Mouse (Mus musculus): ENCODE results near the gene Notch2. TPM values are rescaled to one million over a fixed set of nuclear protein-coding genes. Genes with fewer than 3 reads are reported as not detected.

Notch2 gene
- polyA plus RNA-seq, 1 experiment: 24.9 TPM

DNA sequence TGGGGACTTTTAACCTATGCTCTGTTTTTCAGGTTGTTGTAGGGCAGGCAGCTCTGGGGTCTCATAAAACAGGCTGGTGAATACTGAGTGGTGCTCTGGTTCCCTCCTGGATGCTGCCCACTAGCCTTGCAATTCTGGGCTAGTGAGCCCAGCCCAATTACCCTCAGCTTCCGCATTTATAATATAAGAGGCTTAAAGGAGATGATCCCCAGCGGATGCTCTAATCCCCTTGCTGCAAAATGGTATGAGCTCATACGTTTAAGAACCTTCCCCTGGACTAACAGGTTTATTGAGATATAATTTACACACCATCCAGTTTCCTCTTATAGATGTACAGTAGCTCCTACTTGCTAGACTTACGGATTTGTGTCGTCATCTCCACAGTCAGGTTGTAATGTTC, 64.5 kb downstream of the Notch2 start:
- no peak overlapping the region for H3K4me3 ChIP-seq (ENCODE audit: control insufficient read depth, insufficient read depth, low read length)
- no peak for TF ChIP-seq POLR2A (IDR thresholded peaks at IDR 0.05; ENCODE audit: control insufficient read depth, extremely low read depth, insufficient read depth, low read length, poor library complexity)
- no peak for TF ChIP-seq CTCF (IDR thresholded peaks at IDR 0.05; ENCODE audit: borderline replicate concordance, control insufficient read depth, extremely low read depth, insufficient read depth, low read length, poor library complexity)
- H3K36me3 ChIP-seq (ENCODE audit: control insufficient read depth, insufficient read depth, low read length): 0 out of 2 replicates have a peak, but pooled peaks cover 7% of the 10 kb centered on the region
- WGBS: 96% methylated on average over 5 of the region's 5 CpGs
- no peaks in the 10 kb centered on the region for H3K27me3 ChIP-seq (ENCODE audit: control insufficient read depth, insufficient read depth, low read length)
- H3K4me1 ChIP-seq (replicated peaks; ENCODE audit: control insufficient read depth, insufficient read depth, low read length): no peaks in the 10 kb centered on the region
- no peak overlapping the region for H3K27ac ChIP-seq (ENCODE audit: control insufficient read depth, insufficient read depth, low read length)
- DNase-seq: no peak

DNA sequence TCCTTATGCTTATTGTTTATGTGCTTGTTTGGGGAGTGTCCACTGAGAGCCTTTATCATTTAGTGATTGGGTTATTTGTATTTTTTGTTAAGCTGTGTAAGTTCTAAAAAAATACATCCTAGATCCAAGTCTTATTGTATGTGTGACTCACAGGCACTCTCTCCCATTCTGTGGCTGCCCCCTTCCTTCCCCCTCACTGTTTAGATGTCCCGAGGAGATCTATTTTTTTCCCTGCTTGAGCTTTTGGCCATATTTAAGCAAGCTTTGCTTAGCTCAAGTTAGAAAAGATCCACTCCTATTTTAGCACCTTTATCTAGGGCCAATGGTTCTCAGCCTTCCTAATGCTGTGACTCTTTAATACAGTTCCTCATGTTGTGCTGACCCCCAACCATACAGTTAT, 65.5 kb downstream of the Notch2 start:
- no peak for TF ChIP-seq POLR2A (IDR thresholded peaks at IDR 0.05; ENCODE audit: control insufficient read depth, extremely low read depth, insufficient read depth, low read length, poor library complexity)
- TF ChIP-seq CTCF (IDR thresholded peaks at IDR 0.05; ENCODE audit: borderline replicate concordance, control insufficient read depth, extremely low read depth, insufficient read depth, low read length, poor library complexity): no peak
- Histone ChIP-seq H3K4me3 (ENCODE audit: control insufficient read depth, insufficient read depth, low read length) (no peak overlapping the region), H3K27ac (ENCODE audit: control insufficient read depth, insufficient read depth, low read length) (no peak overlapping the region), H3K27me3 (ENCODE audit: control insufficient read depth, insufficient read depth, low read length) (no peaks in the 10 kb centered on the region), H3K36me3 (ENCODE audit: control insufficient read depth, insufficient read depth, low read length) (0 out of 2 replicates have a peak, but pooled peaks cover 3% of the 10 kb centered on the region), H3K4me1 (replicated peaks; ENCODE audit: control insufficient read depth, insufficient read depth, low read length) (peaks cover 4% of the 10 kb centered on the region)
- no peak for DNase-seq
- WGBS: 66% methylated on average over 1 of the region's 1 CpGs

DNA sequence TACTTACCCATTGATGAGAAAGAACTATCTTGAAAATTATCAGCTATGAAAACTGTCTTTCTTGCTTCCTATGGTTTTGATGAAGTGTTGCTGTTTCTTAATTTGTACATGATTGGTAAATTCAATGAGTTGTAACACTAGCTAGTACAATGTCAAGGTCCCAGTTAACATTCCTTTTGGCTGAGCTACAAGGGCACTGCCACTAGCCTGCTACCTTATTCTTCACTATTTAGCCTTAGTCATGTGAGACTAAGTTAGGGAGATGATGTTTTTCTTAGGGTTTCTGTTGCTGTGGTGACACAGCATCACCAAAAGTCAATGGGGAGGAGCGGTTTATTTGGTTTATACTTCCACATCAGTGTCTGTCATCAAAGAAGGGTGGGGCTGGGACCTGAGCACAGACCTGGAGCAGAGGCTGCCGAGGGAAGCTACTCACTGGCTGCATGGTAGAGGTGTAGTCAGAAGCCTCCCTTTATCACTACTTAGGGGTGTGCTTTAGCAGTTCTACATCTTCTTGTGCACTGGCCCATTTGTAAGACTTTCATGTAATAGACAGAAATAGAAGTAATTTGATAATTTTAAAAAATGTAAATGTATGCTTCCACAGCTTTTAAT, 66.4 kb downstream of the Notch2 start:
- Histone ChIP-seq H3K4me3 (ENCODE audit: control insufficient read depth, insufficient read depth, low read length) (no peak overlapping the region), H3K4me1 (replicated peaks; ENCODE audit: control insufficient read depth, insufficient read depth, low read length) (peaks cover 8% of the 10 kb centered on the region), H3K27ac (ENCODE audit: control insufficient read depth, insufficient read depth, low read length) (no peak overlapping the region), H3K27me3 (ENCODE audit: control insufficient read depth, insufficient read depth, low read length) (no peaks in the 10 kb centered on the region), H3K36me3 (ENCODE audit: control insufficient read depth, insufficient read depth, low read length) (0 out of 2 replicates have a peak, but pooled peaks cover 3% of the 10 kb centered on the region)
- DNase-seq: no peak
- 93% methylated on average over 2 of the region's 2 CpGs for WGBS
- no peak for TF ChIP-seq CTCF (IDR thresholded peaks at IDR 0.05; ENCODE audit: borderline replicate concordance, control insufficient read depth, extremely low read depth, insufficient read depth, low read length, poor library complexity)
- TF ChIP-seq POLR2A (IDR thresholded peaks at IDR 0.05; ENCODE audit: control insufficient read depth, extremely low read depth, insufficient read depth, low read length, poor library complexity): no peak

DNA sequence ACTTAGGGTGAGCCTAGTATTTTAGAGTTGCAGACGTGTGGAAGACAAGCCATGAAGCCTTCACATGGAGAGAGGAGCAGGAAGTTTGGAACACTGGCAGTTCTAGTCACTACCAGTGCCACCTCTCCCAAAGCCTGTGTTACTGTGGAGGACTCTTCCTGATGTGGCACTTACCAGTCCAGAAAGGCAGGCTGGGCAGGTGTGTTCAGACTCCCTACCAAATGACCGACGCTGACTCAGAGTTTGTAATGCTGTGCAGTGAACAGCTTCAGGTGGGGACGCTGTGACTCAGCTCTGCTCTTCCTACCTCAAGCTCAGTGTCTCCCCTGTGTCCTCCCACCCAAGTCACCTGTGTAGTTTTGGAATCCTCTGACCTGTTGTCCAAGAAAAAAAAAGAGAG, 67.3 kb downstream of the Notch2 start:
- no peak for TF ChIP-seq POLR2A (IDR thresholded peaks at IDR 0.05; ENCODE audit: control insufficient read depth, extremely low read depth, insufficient read depth, low read length, poor library complexity)
- no peak for TF ChIP-seq CTCF (IDR thresholded peaks at IDR 0.05; ENCODE audit: borderline replicate concordance, control insufficient read depth, extremely low read depth, insufficient read depth, low read length, poor library complexity)
- Histone ChIP-seq H3K4me1 (replicated peaks; ENCODE audit: control insufficient read depth, insufficient read depth, low read length) (peaks cover 8% of the 10 kb centered on the region), H3K27ac (ENCODE audit: control insufficient read depth, insufficient read depth, low read length) (no peak overlapping the region), H3K27me3 (ENCODE audit: control insufficient read depth, insufficient read depth, low read length) (no peaks in the 10 kb centered on the region), H3K4me3 (ENCODE audit: control insufficient read depth, insufficient read depth, low read length) (no peak overlapping the region), H3K36me3 (ENCODE audit: control insufficient read depth, insufficient read depth, low read length) (0 out of 2 replicates have a peak, but pooled peaks cover 3% of the 10 kb centered on the region)
- DNase-seq: no peak
- WGBS: 96% methylated on average over 4 of the region's 4 CpGs

DNA sequence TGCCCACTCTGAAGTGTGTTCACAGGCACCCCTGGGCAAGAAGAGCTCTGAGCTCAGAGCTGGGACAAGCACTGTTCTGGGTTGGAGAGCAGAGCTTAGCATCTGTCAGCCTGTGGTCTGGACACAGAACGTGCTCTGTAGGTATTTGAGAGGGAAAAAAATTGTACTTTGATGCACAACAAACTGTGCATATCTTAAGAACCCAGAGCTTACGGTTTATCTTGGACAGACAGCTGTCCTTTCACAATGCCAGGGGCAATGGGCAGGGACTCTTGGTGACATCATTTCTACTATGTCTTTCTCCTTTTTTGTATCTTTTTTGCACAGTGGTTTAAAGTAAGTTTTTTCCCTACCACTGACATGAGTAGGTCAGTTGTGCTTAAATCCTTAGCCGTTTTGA, 68.9 kb downstream of the Notch2 start:
- 92% methylated on average over 3 of the region's 3 CpGs for WGBS
- H3K4me1 ChIP-seq (replicated peaks; ENCODE audit: control insufficient read depth, insufficient read depth, low read length): peaks cover 8% of the 10 kb centered on the region
- no peak overlapping the region for H3K27ac ChIP-seq (ENCODE audit: control insufficient read depth, insufficient read depth, low read length)
- no peaks in the 10 kb centered on the region for H3K27me3 ChIP-seq (ENCODE audit: control insufficient read depth, insufficient read depth, low read length)
- no peak for DNase-seq
- H3K4me3 ChIP-seq (ENCODE audit: control insufficient read depth, insufficient read depth, low read length): no peak overlapping the region
- H3K36me3 ChIP-seq (ENCODE audit: control insufficient read depth, insufficient read depth, low read length): 0 out of 2 replicates have a peak, but pooled peaks cover 3% of the 10 kb centered on the region
- TF ChIP-seq POLR2A (IDR thresholded peaks at IDR 0.05; ENCODE audit: control insufficient read depth, extremely low read depth, insufficient read depth, low read length, poor library complexity) (no peak), CTCF (IDR thresholded peaks at IDR 0.05; ENCODE audit: borderline replicate concordance, control insufficient read depth, extremely low read depth, insufficient read depth, low read length, poor library complexity) (no peak)

DNA sequence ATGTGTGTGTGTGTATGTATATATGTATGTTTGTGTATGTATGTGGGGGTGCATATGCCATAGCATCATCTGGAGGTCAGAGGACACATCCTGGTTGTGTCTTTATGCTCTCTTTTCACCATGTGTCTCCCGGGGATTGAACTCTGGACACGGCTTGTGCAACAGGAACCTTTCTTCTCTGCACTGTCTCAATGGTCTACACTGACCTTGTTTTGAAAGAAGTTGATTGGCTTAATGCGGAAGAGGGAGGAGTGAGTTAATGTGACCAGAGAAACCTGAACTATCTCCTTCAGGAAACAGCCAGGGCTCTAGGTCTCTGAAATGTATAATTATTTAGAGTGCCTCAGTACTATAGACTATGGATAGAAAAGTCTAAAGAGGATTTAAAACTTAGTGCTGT, 69.6 kb downstream of the Notch2 start:
- Histone ChIP-seq H3K27me3 (ENCODE audit: control insufficient read depth, insufficient read depth, low read length) (no peaks in the 10 kb centered on the region), H3K4me1 (replicated peaks; ENCODE audit: control insufficient read depth, insufficient read depth, low read length) (peaks cover 8% of the 10 kb centered on the region), H3K36me3 (ENCODE audit: control insufficient read depth, insufficient read depth, low read length) (0 out of 2 replicates have a peak, but pooled peaks cover 3% of the 10 kb centered on the region), H3K4me3 (ENCODE audit: control insufficient read depth, insufficient read depth, low read length) (no peak overlapping the region), H3K27ac (ENCODE audit: control insufficient read depth, insufficient read depth, low read length) (no peak overlapping the region)
- 98% methylated on average over 3 of the region's 3 CpGs for WGBS
- no peak for DNase-seq
- no peak for TF ChIP-seq CTCF (IDR thresholded peaks at IDR 0.05; ENCODE audit: borderline replicate concordance, control insufficient read depth, extremely low read depth, insufficient read depth, low read length, poor library complexity)

Measured in thymus, adult 2 months (tissue).